Mouse (Mus musculus) frontal cortex, postnatal 25 days (tissue): Measurements from ENCODE around the gene Kif11.
A peak's percentile ranks its signal among the peaks of the same experiment; 100 is the strongest.

ENCODE experiments used
- DNase-seq, 2 experiments: peaks; one replicate each; pipeline ENCODE4 v3.0.0; 2022; ENCODE audit warnings: low spot score in 2 of 2

The Kif11 gene

GRCm38 (mm10) chr19:37375755-37376615 lies at the start of gene Kif11:
TSS of gene Kif11 (plus strand) at chr19:37376403.
- DNase-seq: peak; percentile 92 to 95

- DNase-seq: no peak
These were observed 49.0 kb upstream of the Kif11 start for GRCm38 (mm10) chr19:37327216-37327615.

- no peak for DNase-seq
These were observed 43.5 kb upstream of the Kif11 start for GRCm38 (mm10) chr19:37332726-37333125.

- DNase-seq: no peak
These were observed 42.8 kb upstream of the Kif11 start for GRCm38 (mm10) chr19:37333357-37333756.

GRCm38 (mm10) chr19:37335392-37335791 lies 40.8 kb upstream of the Kif11 start:
- no peak for DNase-seq

GRCm38 (mm10) chr19:37337752-37338151 lies 38.5 kb upstream of the Kif11 start, which contains the start of gene Ide:
TSS of gene Ide (minus strand) at chr19:37337852.
- DNase-seq: no peak

- DNase-seq: no peak
These were observed 35.7 kb upstream of the Kif11 start for GRCm38 (mm10) chr19:37340495-37340894.

GRCm38 (mm10) chr19:37340931-37341330 lies 35.3 kb upstream of the Kif11 start:
- no peak for DNase-seq

- DNase-seq: no peak
These were observed 32.3 kb upstream of the Kif11 start for GRCm38 (mm10) chr19:37343899-37344298.

- no peak for DNase-seq
These were observed 29.9 kb upstream of the Kif11 start for GRCm38 (mm10) chr19:37346258-37346657.

GRCm38 (mm10) chr19:37348331-37348730 lies 27.9 kb upstream of the Kif11 start:
- DNase-seq: no peak

- DNase-seq: no peak
These were observed 27.3 kb upstream of the Kif11 start for GRCm38 (mm10) chr19:37348952-37349351.

- DNase-seq: no peak
These were observed 23.4 kb upstream of the Kif11 start for GRCm38 (mm10) chr19:37352756-37353155.

- DNase-seq: no peak
These were observed 22.9 kb upstream of the Kif11 start for GRCm38 (mm10) chr19:37353331-37353730.

GRCm38 (mm10) chr19:37360044-37360443 lies 16.2 kb upstream of the Kif11 start:
- DNase-seq: no peak

- DNase-seq: no peak
These were observed 13.7 kb upstream of the Kif11 start for GRCm38 (mm10) chr19:37362545-37362944.

GRCm38 (mm10) chr19:37363128-37363939 lies 12.9 kb upstream of the Kif11 start:
- no peak for DNase-seq

- DNase-seq: no peak
These were observed 7.2 kb upstream of the Kif11 start for GRCm38 (mm10) chr19:37368990-37369389.

- no peak for DNase-seq
These were observed 6.3 kb upstream of the Kif11 start for GRCm38 (mm10) chr19:37369921-37370320.

- DNase-seq: no peak
These were observed 5.8 kb upstream of the Kif11 start for GRCm38 (mm10) chr19:37370356-37370755.

- DNase-seq: no peak
These were observed 1.1 kb upstream of the Kif11 start for GRCm38 (mm10) chr19:37374941-37375754.

GRCm38 (mm10) chr19:37376841-37377240 lies 638 bp downstream of the Kif11 start:
- no peak for DNase-seq
